Mouse (Mus musculus): ENCODE results near the gene Gar1.

The Gar1 gene

DNA sequence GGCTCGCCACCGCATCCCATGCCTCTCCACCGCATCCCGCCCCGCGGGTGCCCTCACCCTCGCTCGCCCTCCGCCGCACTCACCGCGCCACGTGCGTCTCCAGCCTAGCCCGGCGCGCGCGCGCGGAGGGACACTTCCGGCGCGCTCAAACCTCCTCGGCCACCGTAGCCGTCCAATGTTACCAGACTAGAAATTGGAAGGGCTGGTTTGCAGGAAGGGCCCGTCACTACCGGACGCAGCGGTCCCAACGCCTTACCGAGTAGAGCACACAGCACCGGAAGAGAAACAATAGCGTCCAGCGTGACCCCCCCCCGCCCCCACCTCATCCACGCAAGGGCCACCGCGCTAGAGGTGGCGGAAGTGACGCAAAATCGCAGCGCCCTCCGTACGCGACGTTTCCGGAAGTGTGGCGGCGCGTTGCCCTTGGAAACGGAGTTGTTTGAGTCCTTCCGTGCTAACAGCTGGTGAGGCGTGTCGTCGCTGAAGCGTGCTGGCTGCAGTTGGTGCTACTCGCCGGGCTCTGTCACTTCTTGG lies at the start of gene Gar1:
TSS of gene Gar1 (minus strand) at position 362 of the 534 bp plus-strand sequence.
- peak; percentile 88 to 95 for DNase-seq (ENCODE audit: low spot score in 2 of 2)

DNA sequence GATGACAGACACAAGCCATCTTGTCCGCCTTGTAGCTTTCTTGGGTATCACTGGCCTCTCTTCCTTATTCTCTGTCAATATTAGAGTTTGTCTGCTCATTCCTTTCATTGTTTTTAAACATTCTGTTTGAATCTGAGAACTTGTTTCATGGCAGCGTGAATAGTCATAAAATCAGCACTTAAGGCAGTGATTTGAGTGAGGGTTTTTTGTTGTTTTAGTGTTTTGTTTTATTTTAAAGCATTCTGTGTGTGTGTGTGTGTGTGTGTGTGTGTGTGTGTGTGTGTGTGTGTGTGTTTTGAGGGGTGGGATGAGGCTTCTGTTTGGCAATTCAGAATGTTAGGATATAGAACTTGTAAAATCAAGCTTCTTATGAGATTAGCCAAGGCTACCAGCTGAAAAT lies 48.7 kb upstream of the Gar1 start:
- DNase-seq (ENCODE audit: low spot score in 2 of 2) = no peak

DNA sequence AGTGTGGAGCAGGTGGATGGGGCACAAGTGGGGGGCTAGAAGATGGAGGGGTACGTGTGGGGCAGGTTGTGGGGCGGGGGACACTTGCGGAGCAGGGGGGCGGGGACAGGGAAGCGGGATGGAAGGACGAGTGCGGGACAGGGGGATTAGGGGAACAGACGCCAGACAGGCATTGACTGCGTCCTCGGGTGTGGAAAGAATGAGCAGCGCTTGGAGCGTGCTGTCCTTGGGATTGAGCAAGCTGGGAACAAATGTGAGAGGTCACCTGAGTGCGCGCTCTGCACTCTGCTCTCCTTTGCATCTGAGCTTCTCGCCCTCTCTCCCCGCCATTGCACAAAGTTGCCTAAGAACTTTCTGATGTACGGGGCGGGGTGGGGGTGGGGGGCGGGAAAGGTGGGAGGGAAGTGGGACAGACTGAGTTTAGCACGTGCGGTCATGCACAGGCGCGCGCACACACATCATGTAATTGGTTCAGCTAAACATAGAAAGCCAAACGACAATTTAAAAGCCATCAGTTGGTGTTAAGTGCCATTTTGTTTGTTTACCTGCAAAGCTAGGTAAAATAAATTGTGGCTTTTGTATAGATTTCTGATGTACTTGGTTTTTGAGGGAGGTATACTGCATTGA lies 48.0 kb upstream of the Gar1 start:
- DNase-seq (ENCODE audit: low spot score in 2 of 2) = no peak

DNA sequence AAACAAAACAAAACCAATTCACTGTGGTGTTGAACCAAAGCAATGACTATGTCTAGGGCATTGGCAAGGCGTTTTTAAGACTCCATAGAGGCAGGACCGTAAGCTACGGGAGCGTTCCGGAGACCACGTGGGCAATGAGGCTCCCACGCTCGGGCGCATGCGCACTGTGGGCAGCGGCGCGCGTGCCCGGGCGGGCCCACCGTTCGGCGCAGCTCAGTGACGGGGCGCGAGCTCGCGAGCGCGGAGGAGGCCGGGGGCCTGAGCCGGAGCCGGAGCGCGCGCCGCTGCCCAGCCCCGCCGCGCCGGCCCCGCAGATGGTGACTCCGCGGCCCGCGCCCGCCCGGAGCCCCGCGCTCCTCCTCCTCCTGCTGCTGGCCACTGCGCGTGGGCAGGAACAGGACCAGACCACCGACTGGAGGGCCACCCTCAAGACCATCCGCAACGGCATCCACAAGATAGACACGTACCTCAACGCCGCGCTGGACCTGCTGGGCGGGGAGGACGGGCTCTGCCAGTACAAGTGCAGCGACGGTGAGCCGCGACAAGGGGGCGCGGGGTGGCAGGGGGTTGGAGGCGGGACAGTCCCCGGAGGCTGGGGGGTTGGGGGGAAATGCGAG lies 47.3 kb upstream of the Gar1 start, which contains the start of gene Pla2g12a:
TSS of gene Pla2g12a (plus strand) at position 202 of the 617 bp plus-strand sequence.
- peak; percentile 77 to 92 for DNase-seq (ENCODE audit: low spot score in 2 of 2)

DNA sequence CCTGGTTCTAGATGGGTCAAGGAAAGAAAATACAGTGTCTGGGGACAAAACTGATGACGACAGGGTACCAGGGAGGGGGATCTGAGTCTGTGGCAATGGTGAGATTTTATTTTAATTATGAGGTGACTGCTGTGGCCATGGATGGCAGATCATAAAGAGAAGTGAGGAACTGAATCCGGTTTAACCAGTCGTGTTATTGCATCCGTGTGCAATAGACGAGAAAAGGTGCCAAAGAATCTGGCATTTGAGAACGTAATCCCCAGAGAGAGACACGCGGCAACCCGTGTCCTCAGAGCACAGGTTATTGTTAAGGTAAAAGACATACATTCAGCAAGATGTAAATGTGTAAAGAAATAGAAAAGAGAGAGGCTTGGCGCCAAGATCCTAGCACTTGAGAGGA lies 46.1 kb upstream of the Gar1 start:
- DNase-seq (ENCODE audit: low spot score in 2 of 2) = no peak

DNA sequence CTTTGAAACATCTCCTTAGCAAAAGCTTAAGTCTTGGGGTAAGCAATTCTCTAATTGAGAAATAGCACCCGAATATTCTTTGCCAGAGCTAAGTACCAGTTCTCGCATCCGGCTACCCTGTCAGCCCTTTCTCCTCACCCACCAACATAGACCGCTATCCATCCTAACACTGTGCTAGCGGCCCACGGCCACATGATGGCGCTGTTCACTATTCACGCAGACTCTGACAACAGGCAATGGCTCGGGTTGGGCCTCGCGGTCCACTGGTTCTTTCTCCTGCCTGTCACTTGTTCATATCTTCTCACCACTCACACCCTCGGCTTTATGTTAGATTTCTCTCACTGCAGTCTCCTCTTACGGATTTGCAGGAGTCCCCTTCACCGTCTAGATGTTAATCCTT lies 32.5 kb upstream of the Gar1 start:
- peak in 1 of 2 experiments; percentile 12 for DNase-seq (ENCODE audit: low spot score in 2 of 2)

DNA sequence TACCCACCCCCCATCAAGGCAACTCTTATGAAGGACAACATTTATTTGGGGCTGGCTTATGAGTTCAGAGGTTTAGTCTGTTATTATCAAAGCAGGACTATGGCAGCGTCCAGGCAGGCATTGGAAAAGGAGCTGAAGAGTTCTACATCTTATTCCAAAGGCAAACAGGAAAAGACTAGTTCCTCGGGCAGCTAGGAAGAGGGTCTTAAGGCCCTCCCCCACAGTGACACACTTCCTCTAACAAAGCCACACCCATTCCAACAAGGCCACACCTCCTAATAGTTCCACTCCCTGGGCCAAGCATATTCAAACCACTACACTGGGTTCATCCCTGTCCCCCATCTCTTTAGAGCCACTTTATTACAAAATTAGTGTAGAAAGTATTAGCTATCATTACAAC lies 31.4 kb upstream of the Gar1 start:
- no peak for DNase-seq (ENCODE audit: low spot score in 2 of 2)

DNA sequence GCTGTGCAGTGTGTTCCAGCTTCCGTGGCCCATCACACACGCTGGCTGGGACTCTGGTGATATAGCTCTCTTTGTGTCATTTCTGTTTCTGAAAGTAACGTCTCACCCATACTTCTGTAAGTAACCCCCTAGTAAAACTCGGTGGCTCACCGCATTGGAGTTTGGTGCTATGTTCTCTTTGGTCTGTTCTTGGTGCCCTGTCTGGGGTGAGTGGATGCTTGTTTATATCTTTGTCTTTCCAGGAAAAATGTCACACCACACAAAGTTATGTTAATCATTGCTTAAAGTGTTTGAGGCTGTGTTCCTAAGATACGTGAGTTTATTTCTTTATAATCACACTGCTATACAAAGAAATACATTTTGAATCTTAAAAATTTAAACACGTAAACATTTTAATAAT lies 15.7 kb upstream of the Gar1 start:
- DNase-seq (ENCODE audit: low spot score in 2 of 2) = no peak

DNA sequence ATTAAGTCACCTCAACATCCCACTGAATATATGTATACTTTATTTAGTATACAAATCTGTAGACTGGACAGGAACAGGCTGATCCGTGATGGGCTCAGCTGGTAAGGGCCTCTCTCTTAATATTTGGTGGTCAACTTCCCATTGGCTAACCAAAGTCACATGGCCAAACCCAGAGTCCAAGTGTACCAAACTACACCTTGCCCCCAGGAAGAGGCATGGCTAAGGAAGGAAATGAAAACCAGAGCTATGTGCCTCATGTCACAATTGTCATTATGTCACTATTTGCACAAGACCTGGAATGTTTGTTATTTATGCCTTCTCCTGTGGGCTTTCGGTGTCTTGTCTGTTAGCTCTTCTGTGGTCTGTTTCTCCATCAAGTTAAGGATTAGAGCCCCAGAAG lies 14.7 kb upstream of the Gar1 start:
- DNase-seq (ENCODE audit: low spot score in 2 of 2) = no peak

DNA sequence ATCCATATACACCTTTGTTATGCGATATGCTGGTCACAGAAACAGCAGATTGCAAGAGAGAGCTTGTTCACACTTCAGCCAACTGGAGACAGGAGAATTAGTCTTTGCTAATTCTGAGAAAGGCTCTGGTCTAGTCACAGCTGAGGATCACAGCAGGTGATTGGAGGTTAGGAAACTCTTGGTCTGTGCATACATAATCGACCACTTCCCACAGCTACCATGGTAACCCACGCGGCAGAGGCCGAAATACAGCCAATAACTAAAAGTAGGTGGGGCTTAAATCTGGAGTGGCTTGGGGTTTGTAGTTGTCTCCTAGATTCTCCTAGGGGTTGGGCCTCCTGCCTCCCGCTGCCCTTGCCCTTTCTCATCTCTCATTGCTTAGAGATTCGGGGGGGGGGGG lies 6.8 kb upstream of the Gar1 start:
- no peak for DNase-seq (ENCODE audit: low spot score in 2 of 2)

DNA sequence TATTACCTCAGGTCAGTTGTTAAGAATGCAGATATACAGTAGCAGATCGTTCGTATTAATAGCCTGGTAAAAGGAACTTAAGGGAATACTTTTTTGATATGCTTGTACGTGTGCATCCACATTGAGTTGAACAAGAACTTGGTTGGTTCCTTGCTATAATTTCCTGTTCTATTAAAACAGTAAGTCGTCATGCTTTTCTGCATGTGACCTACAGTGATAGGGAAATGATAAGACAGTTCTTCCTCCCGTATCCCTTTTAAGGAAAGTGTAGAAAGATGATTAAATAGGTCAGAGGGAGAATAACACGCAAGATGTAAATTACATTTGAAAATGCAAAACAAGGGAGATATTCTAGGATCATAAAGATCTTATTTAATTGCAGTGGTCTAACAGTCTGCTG lies 5.8 kb upstream of the Gar1 start:
- DNase-seq (ENCODE audit: low spot score in 2 of 2) = no peak

DNA sequence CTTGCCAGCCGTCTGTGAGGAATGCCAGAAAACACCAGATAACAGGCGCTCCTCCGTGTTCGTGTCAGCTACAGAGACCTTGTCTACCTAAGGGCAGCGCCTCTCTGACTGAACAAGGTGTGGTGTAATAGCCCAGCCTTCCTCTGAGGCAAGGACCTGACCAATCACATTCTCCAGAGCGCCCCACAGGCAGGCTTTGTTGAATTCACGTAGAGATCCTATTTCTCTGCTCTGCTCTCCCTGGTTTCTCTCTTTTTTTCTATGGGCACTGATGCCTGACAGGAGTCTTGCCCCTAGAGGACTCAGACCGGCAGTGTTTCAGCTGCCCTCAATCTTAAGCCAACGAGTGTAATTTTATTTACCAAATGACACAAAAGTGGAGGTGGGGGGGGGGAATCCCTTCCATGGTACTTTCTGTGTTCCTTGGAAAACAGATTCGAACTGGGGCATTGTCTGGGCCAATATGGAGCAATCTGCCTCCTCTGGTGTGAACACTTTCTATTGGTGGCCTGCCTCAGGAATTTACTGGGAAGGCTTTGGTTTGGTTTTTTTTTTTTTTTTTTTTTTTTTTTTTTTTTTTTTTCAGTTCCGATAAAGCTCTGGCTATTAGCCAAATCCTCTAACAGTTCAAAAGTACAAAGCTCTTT lies 5.0 kb upstream of the Gar1 start:
- no peak for DNase-seq (ENCODE audit: low spot score in 2 of 2)

DNA sequence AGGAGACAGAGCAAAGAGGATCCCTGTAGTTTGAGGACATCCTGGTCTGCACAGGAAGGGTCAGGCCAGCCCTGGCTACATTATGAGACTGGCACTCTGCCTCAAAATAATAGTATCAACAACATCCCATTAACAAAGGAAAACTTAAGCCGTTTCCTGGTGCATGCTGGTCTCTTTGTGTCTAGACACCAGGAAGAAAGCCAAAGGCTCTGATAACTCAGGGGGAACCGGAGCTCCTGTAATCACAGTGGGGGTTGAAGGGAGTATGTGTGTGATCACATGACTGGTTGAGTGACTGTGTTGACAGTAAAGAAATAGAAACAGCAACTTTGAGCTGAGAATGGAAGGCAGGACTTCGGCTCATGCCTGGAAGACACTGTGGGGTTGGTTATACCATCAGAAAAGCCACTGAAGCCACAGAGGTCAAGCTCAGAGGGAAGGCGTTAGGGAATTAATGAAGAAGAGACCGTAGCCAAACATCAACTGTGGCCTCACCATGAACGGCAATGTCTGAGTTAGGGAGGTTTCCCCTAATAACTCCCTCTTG lies 4.3 kb upstream of the Gar1 start, which contains the start of gene Cfi:
TSS of gene Cfi (plus strand) at position 497 of the 547 bp plus-strand sequence.
- no peak for DNase-seq (ENCODE audit: low spot score in 2 of 2)

DNA sequence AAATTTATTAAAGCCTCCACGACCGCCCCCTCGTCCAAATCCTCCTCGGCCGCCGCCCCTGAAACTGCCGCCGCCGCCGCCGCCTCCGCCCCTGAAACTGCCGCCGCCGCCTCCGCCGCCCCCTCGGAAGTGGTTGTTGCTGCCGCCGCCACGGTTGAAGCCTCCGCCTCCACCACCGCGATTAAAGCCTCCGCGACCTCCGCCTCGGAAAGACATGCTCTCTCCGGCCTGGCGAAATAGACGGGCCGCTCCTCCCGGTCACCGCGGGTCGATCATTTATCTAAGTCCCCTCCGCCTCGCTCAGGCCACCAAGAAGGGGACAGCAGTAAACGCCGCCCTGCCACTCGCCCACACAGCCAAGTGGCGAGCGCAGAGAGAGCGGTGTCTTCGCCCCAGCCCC lies 570 bp downstream of the Gar1 start:
- DNase-seq (ENCODE audit: low spot score in 2 of 2) = no peak

DNA sequence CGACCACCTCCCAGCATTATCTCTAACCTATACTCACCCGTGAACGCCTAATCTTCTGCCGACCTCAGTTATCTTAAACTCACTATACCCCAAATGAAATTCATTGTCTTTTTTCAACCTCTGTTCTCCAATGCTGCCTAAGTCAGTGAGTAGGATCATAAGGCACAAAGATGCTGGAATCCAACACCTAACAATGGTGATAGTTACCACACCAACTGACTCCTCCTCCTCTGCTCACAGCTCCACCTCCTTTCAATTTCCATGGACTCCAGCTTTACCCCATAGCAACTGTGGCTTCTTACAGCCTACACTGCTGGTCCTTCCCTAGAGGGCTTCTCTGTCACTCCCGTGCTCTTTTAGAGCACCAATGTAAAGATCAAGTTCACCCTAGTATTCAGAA lies 3.5 kb downstream of the Gar1 start:
- DNase-seq (ENCODE audit: low spot score in 2 of 2) = no peak

DNA sequence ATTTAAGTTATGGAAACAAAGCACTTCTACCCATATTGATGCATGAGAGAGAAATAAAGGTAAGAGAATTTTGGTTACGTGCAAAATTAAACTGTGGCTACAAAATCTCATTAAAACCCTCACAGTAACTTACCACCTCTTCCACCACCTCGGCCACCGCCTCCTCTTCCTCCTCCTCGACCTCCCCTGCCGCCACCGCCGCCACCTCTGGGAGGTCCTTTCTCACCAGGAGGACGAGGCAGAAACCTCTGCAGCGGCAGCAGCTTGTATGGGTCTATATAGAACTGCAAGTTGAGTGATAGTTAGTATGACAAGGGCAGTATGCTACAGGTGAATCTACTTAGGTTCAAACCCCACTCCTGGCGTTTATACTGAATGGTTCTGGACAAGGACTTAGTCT lies 4.5 kb downstream of the Gar1 start:
- no peak for DNase-seq (ENCODE audit: low spot score in 2 of 2)

DNA sequence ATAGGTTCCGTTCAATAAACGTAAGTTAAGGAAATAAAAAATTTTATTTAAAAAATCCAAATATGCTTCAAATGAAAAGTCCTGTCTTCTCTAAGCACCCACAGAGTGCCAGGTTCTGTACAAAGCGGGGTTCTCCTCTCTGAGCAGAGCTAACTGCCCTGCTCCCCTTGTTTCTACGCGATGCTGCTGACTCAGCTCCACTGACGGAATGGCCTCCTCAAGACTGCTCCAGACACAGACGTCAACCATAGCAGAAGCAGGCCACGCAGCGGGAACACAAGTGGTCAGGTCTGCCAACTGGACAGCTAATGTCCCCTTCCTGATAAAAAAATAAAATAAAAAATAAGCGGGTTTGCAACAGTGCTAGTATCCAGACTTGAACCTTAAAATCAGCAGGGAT lies 6.3 kb downstream of the Gar1 start:
- no peak for DNase-seq (ENCODE audit: low spot score in 2 of 2)

DNA sequence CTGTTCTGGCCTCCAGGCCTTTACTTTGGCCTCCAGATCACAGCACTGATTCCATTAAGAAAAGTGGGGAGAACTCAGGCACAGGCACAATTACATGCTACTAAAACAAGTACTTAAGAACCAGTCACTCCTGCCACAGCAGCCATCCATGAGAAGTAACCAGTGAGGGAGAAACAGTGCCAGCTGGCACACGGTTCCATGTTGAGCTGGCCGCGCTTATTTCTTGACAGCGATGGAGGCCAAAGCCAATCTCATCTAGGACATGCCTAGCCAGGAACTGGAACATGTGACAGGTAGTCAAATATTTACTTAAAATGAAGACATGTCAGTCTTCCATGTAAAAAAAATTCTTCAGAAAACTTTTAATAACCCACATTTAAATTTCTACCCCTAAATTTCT lies 7.0 kb downstream of the Gar1 start:
- DNase-seq (ENCODE audit: low spot score in 2 of 2) = no peak

DNA sequence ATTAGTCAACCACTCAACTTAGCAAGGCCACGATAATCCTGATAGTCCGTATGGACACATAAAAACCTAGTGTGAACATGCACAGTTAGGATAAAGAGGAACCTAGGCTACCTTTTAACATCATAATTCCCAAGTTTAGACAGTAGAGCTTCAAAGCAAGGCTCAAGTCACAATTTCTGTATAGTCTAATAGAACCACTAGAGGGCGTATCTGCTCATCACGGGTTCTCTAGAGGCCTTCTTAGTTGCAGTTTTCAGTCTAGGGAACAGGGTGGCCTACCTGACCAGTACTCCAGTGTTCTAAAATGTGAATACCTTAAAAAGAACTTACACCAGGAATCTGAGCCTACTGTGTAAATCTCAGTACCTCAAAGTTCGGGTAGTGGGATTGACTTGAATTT lies 7.9 kb downstream of the Gar1 start:
- no peak for DNase-seq (ENCODE audit: low spot score in 2 of 2)

DNA sequence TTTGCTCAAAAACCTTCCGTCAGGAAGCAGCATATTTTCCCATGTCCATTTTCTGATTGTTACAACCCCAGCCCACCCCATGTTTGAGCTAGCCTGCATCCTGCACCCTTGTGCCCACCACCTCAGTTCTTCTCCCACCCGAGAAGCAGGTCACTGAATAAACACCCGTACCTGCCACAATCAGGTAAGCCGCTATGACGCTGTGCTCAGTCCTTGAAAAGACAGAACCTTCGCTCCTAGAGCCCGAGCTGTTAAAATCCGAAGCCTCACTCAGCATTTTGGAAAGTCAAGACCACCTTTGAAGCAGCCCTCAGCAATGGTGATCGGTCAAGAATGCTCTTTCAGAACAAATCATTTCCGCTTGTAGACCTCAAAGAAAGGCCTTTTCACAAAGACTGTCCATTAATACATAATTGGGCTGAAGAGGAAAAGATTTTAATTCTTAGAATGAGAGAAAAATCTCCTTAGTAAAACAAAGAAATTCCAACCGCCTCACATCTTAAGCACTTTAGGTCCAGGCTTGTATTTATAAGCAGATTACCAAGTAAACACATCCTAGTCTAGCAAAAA lies 8.9 kb downstream of the Gar1 start, which contains the start of gene Rrh:
TSS of gene Rrh (minus strand) at position 382 of the 570 bp plus-strand sequence.
- DNase-seq (ENCODE audit: low spot score in 2 of 2) = no peak

DNA sequence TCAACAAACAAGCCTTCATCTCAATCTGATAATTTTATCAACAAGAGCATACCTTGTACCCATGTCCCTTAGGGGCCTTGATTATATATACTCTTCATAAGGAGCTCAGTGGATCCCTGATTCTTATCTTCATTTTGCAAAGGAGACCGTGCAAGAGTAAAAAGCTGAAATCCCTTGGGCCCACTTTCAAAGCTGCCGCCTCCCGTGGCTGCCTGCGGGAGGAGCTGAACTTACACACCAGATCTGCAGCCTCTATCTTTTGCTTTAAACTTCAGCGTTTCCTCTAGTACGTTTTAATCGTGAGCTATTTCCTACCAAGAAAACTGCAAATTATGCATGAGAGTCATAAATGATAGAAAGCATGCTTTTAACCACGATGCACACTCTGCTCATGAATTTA lies 9.5 kb downstream of the Gar1 start:
- DNase-seq (ENCODE audit: low spot score in 2 of 2) = no peak

DNA sequence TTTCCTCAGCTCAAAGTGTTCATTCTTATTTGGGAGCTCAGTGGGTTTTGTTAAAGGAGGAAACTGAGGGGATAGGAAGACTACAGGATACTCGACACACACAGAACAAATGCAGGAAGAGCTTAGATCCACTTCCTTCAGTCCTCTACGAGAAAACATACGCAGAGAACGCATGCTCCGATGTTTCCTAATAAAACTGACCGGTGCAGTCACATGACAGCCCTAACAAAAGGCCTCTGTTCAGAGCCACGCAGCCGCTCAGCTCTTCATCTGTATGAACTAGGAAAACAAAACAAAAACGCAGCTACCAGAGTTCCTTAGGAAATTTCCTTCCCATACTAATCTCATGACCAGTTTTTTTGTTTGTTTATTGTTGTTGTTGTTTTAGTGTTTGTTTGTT lies 10.3 kb downstream of the Gar1 start:
- DNase-seq (ENCODE audit: low spot score in 2 of 2) = no peak

All from left cerebral cortex, adult 9 months (tissue).